Mouse (Mus musculus): ENCODE measurements at regions not wholly inside any gene's neighbourhood (a gene's known extent, or its start where the extent isn't known, plus 50 kb on each side); places are given as distances from the start of the nearest gene placed in this dataset.

- DNase-seq (ENCODE audit: low spot score), result no peak
Measured at GRCm38 (mm10) chr11:111577883-111578282, 511.9 kb downstream of the Kcnj2 start.

GRCm38 (mm10) chr11:111582980-111583379 lies 517.0 kb downstream of the Kcnj2 start:
- DNase-seq (ENCODE audit: low spot score), result no peak

GRCm38 (mm10) chr11:111583606-111584005 lies 517.6 kb downstream of the Kcnj2 start:
- no peak for DNase-seq (ENCODE audit: low spot score)

GRCm38 (mm10) chr11:111599456-111599855 lies 533.5 kb downstream of the Kcnj2 start:
- no peak for DNase-seq (ENCODE audit: low spot score)

GRCm38 (mm10) chr11:111605146-111605545 lies 539.2 kb downstream of the Kcnj2 start:
- no peak for DNase-seq (ENCODE audit: low spot score)

- DNase-seq (ENCODE audit: low spot score), result no peak
Measured at GRCm38 (mm10) chr11:111610522-111611015, 544.6 kb downstream of the Kcnj2 start.

- no peak for DNase-seq (ENCODE audit: low spot score)
Measured at GRCm38 (mm10) chr11:111643603-111644002, 577.6 kb downstream of the Kcnj2 start.

- no peak for DNase-seq (ENCODE audit: low spot score)
Measured at GRCm38 (mm10) chr11:111652882-111653281, 586.9 kb downstream of the Kcnj2 start.

GRCm38 (mm10) chr11:111657778-111658177 lies 591.8 kb downstream of the Kcnj2 start:
- no peak for DNase-seq (ENCODE audit: low spot score)

- no peak for DNase-seq (ENCODE audit: low spot score)
Measured at GRCm38 (mm10) chr11:111658362-111659309, 592.7 kb downstream of the Kcnj2 start.

- DNase-seq (ENCODE audit: low spot score), result no peak
Measured at GRCm38 (mm10) chr11:111663269-111663668, 597.3 kb downstream of the Kcnj2 start.

GRCm38 (mm10) chr11:111666336-111666735 lies 600.4 kb downstream of the Kcnj2 start:
- no peak for DNase-seq (ENCODE audit: low spot score)

GRCm38 (mm10) chr11:111671865-111672264 lies 605.9 kb downstream of the Kcnj2 start:
- DNase-seq (ENCODE audit: low spot score), result no peak

- no peak for DNase-seq (ENCODE audit: low spot score)
Measured at GRCm38 (mm10) chr11:111675673-111676072, 609.7 kb downstream of the Kcnj2 start.

- no peak for DNase-seq (ENCODE audit: low spot score)
Measured at GRCm38 (mm10) chr11:111682341-111682740, 616.4 kb downstream of the Kcnj2 start.

GRCm38 (mm10) chr11:111683909-111684308 lies 617.9 kb downstream of the Kcnj2 start:
- no peak for DNase-seq (ENCODE audit: low spot score)

- DNase-seq (ENCODE audit: low spot score), result no peak
Measured at GRCm38 (mm10) chr11:111687769-111688168, 621.8 kb downstream of the Kcnj2 start.

GRCm38 (mm10) chr11:111688186-111688860 lies 622.4 kb downstream of the Kcnj2 start:
- no peak for DNase-seq (ENCODE audit: low spot score)

GRCm38 (mm10) chr11:111689899-111690298 lies 623.9 kb downstream of the Kcnj2 start:
- no peak for DNase-seq (ENCODE audit: low spot score)

GRCm38 (mm10) chr11:111691512-111691911 lies 625.5 kb downstream of the Kcnj2 start:
- DNase-seq (ENCODE audit: low spot score), result no peak

- no peak for DNase-seq (ENCODE audit: low spot score)
Measured at GRCm38 (mm10) chr11:111696668-111697067, 630.7 kb downstream of the Kcnj2 start.

- no peak for DNase-seq (ENCODE audit: low spot score)
Measured at GRCm38 (mm10) chr11:111699862-111700261, 633.9 kb downstream of the Kcnj2 start.

- no peak for DNase-seq (ENCODE audit: low spot score)
Measured at GRCm38 (mm10) chr11:111706882-111707281, 640.9 kb downstream of the Kcnj2 start.

All from urinary bladder, postnatal 25 days (tissue).